Mouse (Mus musculus) kidney, adult 2 months (tissue): ENCODE results near the gene Nek8. TPM values are rescaled to one million over a fixed set of nuclear protein-coding genes. Genes with fewer than 3 reads are reported as not detected.

Experiments used
- DNase-seq: peaks from one replicate; pipeline ENCODE4 v3.0.0; 2021
- H3K27ac ChIP-seq: fragments of 200-500 bp; 2 replicates; pipeline ENCODE4 v1.5.1; 2012; ENCODE audit warnings: low read depth, low read length, control low read depth, inconsistent platforms; ENCODE audit not compliant: insufficient read depth
- H3K27me3 ChIP-seq: fragments of 200-500 bp; replicated peaks from 2 replicates; pipeline ENCODE4 v1.6.1; 2012; ENCODE audit warnings: mild to moderate bottlenecking, moderate library complexity, low read length, inconsistent platforms; ENCODE audit not compliant: control insufficient read depth, insufficient read depth
- H3K36me3 ChIP-seq: fragments of 200-500 bp; 2 replicates; pipeline ENCODE4 v1.6.1; 2012; ENCODE audit warnings: mild to moderate bottlenecking, moderate library complexity, low read length, inconsistent platforms; ENCODE audit not compliant: control insufficient read depth, insufficient read depth
- H3K4me1 ChIP-seq: fragments of 200-500 bp; 2 replicates; pipeline ENCODE4 v1.6.1; 2011; ENCODE audit warnings: low read length; ENCODE audit not compliant: control insufficient read depth, insufficient read depth
- H3K4me3 ChIP-seq: fragments of 200-500 bp; 2 replicates; pipeline ENCODE4 v1.5.1; 2011; ENCODE audit warnings: mild to moderate bottlenecking, low read depth, low read length, control low read depth; ENCODE audit not compliant: insufficient read depth
- CTCF ChIP-seq: fragments of 200-500 bp; conservative IDR thresholded peaks from 2 replicates; pipeline ENCODE4 v1.5.1; 2011; ENCODE audit warnings: low read depth, mild to moderate bottlenecking, control low read depth, low read length, moderate library complexity, mixed read lengths; ENCODE audit not compliant: insufficient read depth, insufficient read length
- POLR2A ChIP-seq: fragments of 200-500 bp; IDR thresholded peaks from one replicate; pipeline ENCODE4 v1.6.1; 2011; ENCODE audit warnings: low read depth, low read length, control low read depth
- WGBS: fragments of 180-500 bp; shearing (Covaris S2); methylation state at CpG from one replicate; pipeline ENCODE4 v1.1.7; 2018; 5-methylcytosine and 5-hydroxymethylcytosine counted together
- polyA plus RNA-seq: library from polyadenylated mRNA; depleted of rRNA; stranded (reverse); fragments of >200 nt; gene quantifications from 2 replicates; pipeline ENCODE4 v1.2.3, GENCODE M21; 2012

Nek8 gene
- polyA plus RNA-seq, 1 experiment, result 18.3 TPM

DNA sequence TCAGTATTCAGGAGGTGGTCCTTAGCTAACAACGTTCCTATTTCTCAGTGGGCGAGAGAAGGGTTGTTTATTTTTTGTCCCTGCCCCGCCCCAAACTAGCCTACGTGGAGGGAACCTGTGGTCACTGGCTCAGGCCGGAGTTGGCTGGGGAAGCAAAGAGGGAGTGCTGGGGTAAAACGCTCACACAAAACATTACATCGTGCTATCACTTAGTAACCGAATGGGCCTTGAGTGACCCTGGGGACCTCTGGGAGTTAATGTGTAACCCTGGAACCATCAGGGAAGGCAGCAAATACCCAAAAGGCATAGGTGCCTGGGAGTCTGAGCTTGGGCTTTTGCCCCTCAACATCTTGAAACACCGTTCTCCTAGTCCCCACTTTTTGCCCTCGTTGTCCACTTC, 962 bp upstream of the Nek8 start:
- Histone ChIP-seq H3K36me3 (peaks cover 4% of the 10 kb centered on the region; the same call in 1 of the 2 replicates), H3K27me3 (no peaks in the 10 kb centered on the region), H3K27ac (peak overlapping the region; percentile 93), H3K4me1 (peaks cover 13% of the 10 kb centered on the region; the same call in 1 of the 2 replicates), H3K4me3 (peak overlapping the region; percentile 83)
- no peak for TF ChIP-seq CTCF
- no peak for TF ChIP-seq POLR2A
- peak; percentile 95 for DNase-seq
- 1% methylated on average over 10 of the region's 10 CpGs for WGBS

GRCm38 (mm10) chr11:78176905-78177331, 443 bp upstream of the Nek8 start:
- under 1% methylated on average over 23 of the region's 23 CpGs for WGBS

GRCm38 (mm10) chr11:78175771-78176401, 589 bp downstream of the Nek8 start:
- H3K4me3 ChIP-seq, result peak overlapping the region; percentile 83
- peak; percentile 7 for TF ChIP-seq POLR2A
- TF ChIP-seq CTCF, result no peak
- H3K36me3 ChIP-seq, result 0 out of 2 replicates have a peak, but pooled peaks cover 4% of the 10 kb centered on the region
- WGBS, result 7% methylated on average over 10 of the region's 10 CpGs
- H3K27ac ChIP-seq, result peak overlapping the region; percentile 86
- no peaks in the 10 kb centered on the region for H3K27me3 ChIP-seq
- H3K4me1 ChIP-seq, result peaks cover 13% of the 10 kb centered on the region; the same call in 1 of the 2 replicates
- no peak for DNase-seq

More at GRCm38 (mm10) chr11:78176905-78177331, 443 bp upstream of the Nek8 start:
- no peak for DNase-seq
- Histone ChIP-seq H3K27ac (peak overlapping the region; percentile 93), H3K36me3 (peaks cover 4% of the 10 kb centered on the region; the same call in 1 of the 2 replicates), H3K27me3 (no peaks in the 10 kb centered on the region), H3K4me1 (peaks cover 13% of the 10 kb centered on the region; the same call in 1 of the 2 replicates), H3K4me3 (peak overlapping the region; percentile 83)
- TF ChIP-seq CTCF, result no peak
- TF ChIP-seq POLR2A, result no peak

GRCm38 (mm10) chr11:78174506-78174905, 2.0 kb downstream of the Nek8 start:
- peak overlapping the region; percentile 78 for H3K27ac ChIP-seq
- peaks cover 8% of the 10 kb centered on the region; the same call in 1 of the 2 replicates for H3K4me1 ChIP-seq
- H3K4me3 ChIP-seq, result no peak overlapping the region
- no peaks in the 10 kb centered on the region for H3K27me3 ChIP-seq
- DNase-seq, result no peak
- 74% methylated on average over 3 of the region's 3 CpGs for WGBS
- no peaks in the 10 kb centered on the region for H3K36me3 ChIP-seq
- TF ChIP-seq POLR2A (no peak), CTCF (no peak)

DNA sequence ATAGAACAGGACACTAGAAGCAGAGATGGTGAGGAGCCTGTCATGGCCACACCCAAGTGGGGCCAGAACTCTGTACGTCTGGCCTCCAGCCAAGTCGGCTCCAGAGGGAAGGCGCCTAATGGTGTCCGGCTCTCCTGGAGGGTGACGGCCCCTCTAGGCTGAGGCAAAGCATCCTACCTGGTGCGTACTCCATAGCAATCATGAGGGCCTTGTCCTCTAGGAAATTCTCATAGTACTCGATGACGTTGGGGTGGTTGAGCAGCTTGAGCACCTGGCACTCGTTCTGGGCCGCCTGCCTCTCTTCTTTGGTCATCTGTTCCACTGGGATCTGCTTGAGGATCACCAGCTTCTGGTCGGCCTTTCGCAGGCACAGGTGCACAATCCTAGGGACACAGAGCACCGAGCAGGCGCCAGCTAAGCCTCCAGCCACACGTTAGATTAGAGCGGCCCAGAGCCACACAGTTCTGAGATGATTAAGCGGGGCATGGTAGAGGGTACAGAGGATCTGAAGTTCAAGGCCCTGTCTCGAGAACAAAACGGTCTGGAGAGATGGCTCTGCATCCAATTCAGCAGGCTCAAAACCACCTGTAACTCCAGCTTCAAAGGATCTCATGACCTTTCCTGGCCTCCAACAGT, 3.6 kb downstream of the Nek8 start:
- Histone ChIP-seq H3K27me3 (no peaks in the 10 kb centered on the region), H3K4me3 (no peak overlapping the region), H3K27ac (no peak overlapping the region), H3K4me1 (peaks cover 4% of the 10 kb centered on the region; the same call in 1 of the 2 replicates), H3K36me3 (no peaks in the 10 kb centered on the region)
- WGBS, result 81% methylated on average over 19 of the region's 19 CpGs
- no peak for TF ChIP-seq CTCF
- no peak for TF ChIP-seq POLR2A
- no peak for DNase-seq

DNA sequence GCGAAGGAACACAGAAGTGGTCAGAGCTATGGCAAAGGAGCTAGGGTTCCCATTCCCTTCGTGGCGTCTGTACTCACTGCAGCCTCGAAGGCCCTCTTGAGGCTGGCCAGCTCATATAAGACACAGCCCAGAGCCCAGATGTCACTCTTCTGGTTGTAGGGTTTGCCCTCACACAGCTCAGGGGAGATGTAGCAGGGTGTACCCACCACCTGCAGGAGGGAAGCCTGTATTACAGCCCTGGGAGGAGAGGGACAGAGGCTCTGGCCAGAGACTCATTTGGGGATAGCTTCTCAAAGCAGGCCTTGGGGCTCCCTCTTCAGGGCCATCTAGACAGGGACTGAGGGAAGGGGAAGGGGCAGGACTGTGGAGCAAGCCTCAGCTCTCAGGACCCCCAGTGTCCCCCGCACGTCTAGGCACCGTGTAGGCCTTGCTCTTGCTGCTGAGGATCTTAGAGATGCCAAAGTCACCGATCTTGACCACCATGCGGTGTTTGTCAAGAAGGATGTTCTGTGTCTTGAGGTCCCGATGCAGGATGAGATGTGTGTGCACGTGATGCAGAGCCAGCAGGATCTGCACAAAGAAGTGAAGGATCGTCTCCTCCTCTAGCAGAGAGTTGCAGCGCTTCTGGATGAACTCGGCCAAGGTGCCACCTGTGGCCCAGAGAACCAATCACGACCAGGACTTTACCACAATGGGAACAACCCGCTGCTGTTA, 4.3 kb downstream of the Nek8 start:
- TF ChIP-seq CTCF, result no peak; the same call in 1 of the 2 replicates
- no peak for TF ChIP-seq POLR2A
- no peaks in the 10 kb centered on the region for H3K36me3 ChIP-seq
- no peak overlapping the region for H3K27ac ChIP-seq
- H3K4me3 ChIP-seq, result no peak overlapping the region
- 86% methylated on average over 16 of the region's 16 CpGs for WGBS
- no peaks in the 10 kb centered on the region for H3K27me3 ChIP-seq
- peaks cover 4% of the 10 kb centered on the region; the same call in 1 of the 2 replicates for H3K4me1 ChIP-seq
- DNase-seq, result no peak

DNA sequence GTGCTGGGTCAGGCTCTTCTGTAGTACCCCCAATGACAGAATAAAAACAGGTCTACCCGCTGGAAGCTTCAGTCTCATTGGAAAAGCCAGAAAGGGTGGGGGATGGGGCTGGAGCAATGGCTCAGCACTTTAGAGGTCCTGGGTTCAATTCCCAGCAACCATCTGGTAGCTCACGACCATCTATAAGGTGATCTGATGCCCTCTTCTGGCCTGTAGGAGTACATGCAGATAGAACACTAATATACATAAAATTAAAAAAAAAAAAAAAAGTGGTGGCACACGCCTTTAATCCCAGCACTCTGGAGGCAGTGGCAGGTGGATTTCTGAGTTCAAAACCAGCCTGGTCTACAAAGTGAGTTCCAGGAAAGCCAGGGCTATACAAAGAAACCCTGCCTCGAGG, 5.1 kb downstream of the Nek8 start:
- 70% methylated on average over 4 of the region's 4 CpGs for WGBS
- TF ChIP-seq POLR2A (no peak), CTCF (peak; percentile 25; the same call in 1 of the 2 replicates)
- H3K27ac ChIP-seq, result no peak overlapping the region

More for the DNA sequence above, 5.1 kb downstream of the Nek8 start:
- no peak overlapping the region for H3K4me3 ChIP-seq
- H3K36me3 ChIP-seq, result no peaks in the 10 kb centered on the region
- no peaks in the 10 kb centered on the region for H3K27me3 ChIP-seq
- no peak for DNase-seq
- H3K4me1 ChIP-seq, result peaks cover 10% of the 10 kb centered on the region; the same call in 1 of the 2 replicates
